Mouse (Mus musculus): Measurements from ENCODE around the gene Trpm3. TPM values are rescaled to one million over a fixed set of nuclear protein-coding genes. Genes with fewer than 3 reads are reported as not detected.

Trpm3 gene
- polyA plus RNA-seq, 1 experiment, result 1.2 TPM

GRCm38 (mm10) chr19:22973294-22973693 is 834.4 kb downstream of the Trpm3 start:
- no peak overlapping the region for H3K4me3 ChIP-seq (ENCODE audit: control insufficient read depth, low read depth, low read length)
- TF ChIP-seq POLR2A (IDR thresholded peaks at IDR 0.05; ENCODE audit: control insufficient read depth, low read depth, low read length), result no peak
- no peak for TF ChIP-seq CTCF (IDR thresholded peaks at IDR 0.05; ENCODE audit: control insufficient read depth, insufficient read depth, insufficient replicate concordance, low read depth, low read length)

GRCm38 (mm10) chr19:22973727-22974126 is 834.9 kb downstream of the Trpm3 start:
- TF ChIP-seq POLR2A (IDR thresholded peaks at IDR 0.05; ENCODE audit: control insufficient read depth, low read depth, low read length) (no peak), CTCF (IDR thresholded peaks at IDR 0.05; ENCODE audit: control insufficient read depth, insufficient read depth, insufficient replicate concordance, low read depth, low read length) (no peak)
- H3K4me3 ChIP-seq (ENCODE audit: control insufficient read depth, low read depth, low read length), result no peak overlapping the region
- no peaks in the 10 kb centered on the region for H3K36me3 ChIP-seq (ENCODE audit: control insufficient read depth, insufficient read depth, low read length)
- no peaks in the 10 kb centered on the region for H3K4me1 ChIP-seq (ENCODE audit: control insufficient read depth, insufficient read depth, low read length)
- H3K27ac ChIP-seq (ENCODE audit: control insufficient read depth, insufficient read depth, low read depth, low read length), result no peak overlapping the region
- H3K27me3 ChIP-seq (ENCODE audit: control insufficient read depth, insufficient read depth, low read length), result no peaks in the 10 kb centered on the region

More at GRCm38 (mm10) chr19:22973294-22973693, 834.4 kb downstream of the Trpm3 start:
- no peaks in the 10 kb centered on the region for H3K27me3 ChIP-seq (ENCODE audit: control insufficient read depth, insufficient read depth, low read length)
- H3K4me1 ChIP-seq (ENCODE audit: control insufficient read depth, insufficient read depth, low read length), result no peaks in the 10 kb centered on the region
- H3K27ac ChIP-seq (ENCODE audit: control insufficient read depth, insufficient read depth, low read depth, low read length), result no peak overlapping the region
- no peaks in the 10 kb centered on the region for H3K36me3 ChIP-seq (ENCODE audit: control insufficient read depth, insufficient read depth, low read length)

- Histone ChIP-seq H3K4me3 (ENCODE audit: control insufficient read depth, low read depth, low read length) (no peak overlapping the region), H3K27ac (ENCODE audit: control insufficient read depth, insufficient read depth, low read depth, low read length) (no peak overlapping the region), H3K36me3 (ENCODE audit: control insufficient read depth, insufficient read depth, low read length) (no peaks in the 10 kb centered on the region), H3K4me1 (ENCODE audit: control insufficient read depth, insufficient read depth, low read length) (no peaks in the 10 kb centered on the region), H3K27me3 (ENCODE audit: control insufficient read depth, insufficient read depth, low read length) (no peaks in the 10 kb centered on the region)
- TF ChIP-seq POLR2A (IDR thresholded peaks at IDR 0.05; ENCODE audit: control insufficient read depth, low read depth, low read length) (no peak), CTCF (IDR thresholded peaks at IDR 0.05; ENCODE audit: control insufficient read depth, insufficient read depth, insufficient replicate concordance, low read depth, low read length) (no peak)
These were observed 837.0 kb downstream of the Trpm3 start for GRCm38 (mm10) chr19:22975801-22976200.

GRCm38 (mm10) chr19:22977508-22977907 is 838.7 kb downstream of the Trpm3 start:
- no peaks in the 10 kb centered on the region for H3K36me3 ChIP-seq (ENCODE audit: control insufficient read depth, insufficient read depth, low read length)
- no peaks in the 10 kb centered on the region for H3K27me3 ChIP-seq (ENCODE audit: control insufficient read depth, insufficient read depth, low read length)
- no peak overlapping the region for H3K27ac ChIP-seq (ENCODE audit: control insufficient read depth, insufficient read depth, low read depth, low read length)
- no peak overlapping the region for H3K4me3 ChIP-seq (ENCODE audit: control insufficient read depth, low read depth, low read length)
- no peak for TF ChIP-seq POLR2A (IDR thresholded peaks at IDR 0.05; ENCODE audit: control insufficient read depth, low read depth, low read length)
- TF ChIP-seq CTCF (IDR thresholded peaks at IDR 0.05; ENCODE audit: control insufficient read depth, insufficient read depth, insufficient replicate concordance, low read depth, low read length), result no peak
- no peaks in the 10 kb centered on the region for H3K4me1 ChIP-seq (ENCODE audit: control insufficient read depth, insufficient read depth, low read length)

DNA sequence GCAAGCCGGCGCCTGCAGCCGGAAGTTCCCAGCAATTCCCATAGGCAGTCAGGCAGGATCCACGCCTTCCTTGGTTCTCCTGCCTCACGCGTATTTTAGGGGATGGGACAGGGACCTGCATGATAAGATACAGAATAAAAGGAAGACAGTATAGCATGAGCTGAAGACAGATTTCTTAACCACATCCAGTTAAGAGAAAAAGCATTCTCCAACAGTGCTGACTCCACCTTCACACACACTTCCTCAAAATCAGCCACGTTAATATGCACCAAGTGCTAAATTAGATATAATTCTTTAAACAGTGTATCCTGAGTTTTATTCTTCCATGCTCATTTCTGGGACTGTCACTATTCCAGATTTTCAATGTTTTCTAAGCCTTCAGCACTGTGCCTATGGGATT is 839.9 kb downstream of the Trpm3 start:
- H3K4me3 ChIP-seq (ENCODE audit: control insufficient read depth, low read depth, low read length), result no peak overlapping the region
- H3K36me3 ChIP-seq (ENCODE audit: control insufficient read depth, insufficient read depth, low read length), result no peaks in the 10 kb centered on the region
- no peaks in the 10 kb centered on the region for H3K27me3 ChIP-seq (ENCODE audit: control insufficient read depth, insufficient read depth, low read length)
- H3K27ac ChIP-seq (ENCODE audit: control insufficient read depth, insufficient read depth, low read depth, low read length), result no peak overlapping the region
- no peak for TF ChIP-seq POLR2A (IDR thresholded peaks at IDR 0.05; ENCODE audit: control insufficient read depth, low read depth, low read length)
- TF ChIP-seq CTCF (IDR thresholded peaks at IDR 0.05; ENCODE audit: control insufficient read depth, insufficient read depth, insufficient replicate concordance, low read depth, low read length), result no peak
- H3K4me1 ChIP-seq (ENCODE audit: control insufficient read depth, insufficient read depth, low read length), result no peaks in the 10 kb centered on the region

GRCm38 (mm10) chr19:22979191-22979590 is 840.3 kb downstream of the Trpm3 start:
- Histone ChIP-seq H3K27ac (ENCODE audit: control insufficient read depth, insufficient read depth, low read depth, low read length) (no peak overlapping the region), H3K36me3 (ENCODE audit: control insufficient read depth, insufficient read depth, low read length) (no peaks in the 10 kb centered on the region), H3K4me1 (ENCODE audit: control insufficient read depth, insufficient read depth, low read length) (no peaks in the 10 kb centered on the region), H3K4me3 (ENCODE audit: control insufficient read depth, low read depth, low read length) (no peak overlapping the region), H3K27me3 (ENCODE audit: control insufficient read depth, insufficient read depth, low read length) (no peaks in the 10 kb centered on the region)
- TF ChIP-seq POLR2A (IDR thresholded peaks at IDR 0.05; ENCODE audit: control insufficient read depth, low read depth, low read length) (no peak), CTCF (IDR thresholded peaks at IDR 0.05; ENCODE audit: control insufficient read depth, insufficient read depth, insufficient replicate concordance, low read depth, low read length) (no peak)

GRCm38 (mm10) chr19:22987914-22988313 is 849.1 kb downstream of the Trpm3 start:
- Histone ChIP-seq H3K27me3 (ENCODE audit: control insufficient read depth, insufficient read depth, low read length) (no peaks in the 10 kb centered on the region), H3K27ac (ENCODE audit: control insufficient read depth, insufficient read depth, low read depth, low read length) (no peak overlapping the region), H3K36me3 (ENCODE audit: control insufficient read depth, insufficient read depth, low read length) (no peaks in the 10 kb centered on the region), H3K4me3 (ENCODE audit: control insufficient read depth, low read depth, low read length) (no peak overlapping the region), H3K4me1 (ENCODE audit: control insufficient read depth, insufficient read depth, low read length) (no peaks in the 10 kb centered on the region)
- TF ChIP-seq POLR2A (IDR thresholded peaks at IDR 0.05; ENCODE audit: control insufficient read depth, low read depth, low read length) (no peak), CTCF (IDR thresholded peaks at IDR 0.05; ENCODE audit: control insufficient read depth, insufficient read depth, insufficient replicate concordance, low read depth, low read length) (no peak)

GRCm38 (mm10) chr19:22993946-22994345 is 855.1 kb downstream of the Trpm3 start:
- TF ChIP-seq POLR2A (IDR thresholded peaks at IDR 0.05; ENCODE audit: control insufficient read depth, low read depth, low read length) (no peak), CTCF (IDR thresholded peaks at IDR 0.05; ENCODE audit: control insufficient read depth, insufficient read depth, insufficient replicate concordance, low read depth, low read length) (no peak)
- no peaks in the 10 kb centered on the region for H3K27me3 ChIP-seq (ENCODE audit: control insufficient read depth, insufficient read depth, low read length)
- no peaks in the 10 kb centered on the region for H3K36me3 ChIP-seq (ENCODE audit: control insufficient read depth, insufficient read depth, low read length)
- no peaks in the 10 kb centered on the region for H3K4me1 ChIP-seq (ENCODE audit: control insufficient read depth, insufficient read depth, low read length)
- H3K4me3 ChIP-seq (ENCODE audit: control insufficient read depth, low read depth, low read length), result no peak overlapping the region
- H3K27ac ChIP-seq (ENCODE audit: control insufficient read depth, insufficient read depth, low read depth, low read length), result no peak overlapping the region
